Mouse (Mus musculus) forebrain, embryonic 10.5 days (tissue): ENCODE results near the gene Gm49336. TPM values are rescaled to one million over a fixed set of nuclear protein-coding genes. Genes with fewer than 3 reads are reported as not detected.
A peak's percentile ranks its signal among the peaks of the same experiment; 100 is the strongest.

Source experiments
- DNase-seq: peaks from one replicate; pipeline ENCODE4 v3.0.0-alpha.2; 2017; ENCODE audit warnings: low spot score; ENCODE audit errors: extremely low spot score
- H3K27ac ChIP-seq: fragments of 300-500 bp; sonication (generic); 2 replicates; pipeline ENCODE4 v1.5.1; 2016; ENCODE audit warnings: mild to moderate bottlenecking
- H3K27me3 ChIP-seq: fragments of 300-500 bp; sonication (generic); 2 replicates; pipeline ENCODE4 v1.6.1; 2016; ENCODE audit warnings: mild to moderate bottlenecking; ENCODE audit not compliant: poor library complexity, severe bottlenecking
- H3K36me3 ChIP-seq: fragments of 300-500 bp; sonication (generic); replicated peaks from 2 replicates; pipeline ENCODE4 v1.6.1; 2016; ENCODE audit warnings: mild to moderate bottlenecking, moderate library complexity
- H3K4me1 ChIP-seq: fragments of 300-500 bp; sonication (generic); 2 replicates; pipeline ENCODE4 v1.6.1; 2016
- H3K4me3 ChIP-seq: fragments of 300-500 bp; sonication (generic); 2 replicates; pipeline ENCODE4 v1.5.1; 2016; ENCODE audit warnings: mild to moderate bottlenecking, moderate library complexity
- H3K9me3 ChIP-seq: fragments of 300-500 bp; sonication (generic); 2 replicates; pipeline ENCODE4 v1.6.1; 2016; ENCODE audit warnings: mild to moderate bottlenecking, moderate library complexity
- whole genome bisulfite sequencing: fragments of 180-500 bp; shearing (Covaris S2); methylation state at CpG from one replicate; pipeline ENCODE4 v1.1.7; 2016; 5-methylcytosine and 5-hydroxymethylcytosine counted together
- polyA plus RNA-seq: library from polyadenylated mRNA; unstranded; fragments of >200 nt; fragmentation: Nextera tagmentation; extraction: Ambion mirVana; gene quantifications from 2 replicates; pipeline ENCODE4 v1.2.1, GENCODE M21; 2016

The Gm49336 gene
- polyA plus RNA-seq, 1 experiment from 2014 or later = 63.6 TPM

GRCm38 (mm10) chr14:60214040-60214439 lies 37.3 kb downstream of the Gm49336 start:
- Histone ChIP-seq H3K9me3 (no peaks in the 10 kb centered on the region), H3K4me1 (no peaks in the 10 kb centered on the region), H3K36me3 (peaks cover 27% of the 10 kb centered on the region), H3K4me3 (no peak overlapping the region), H3K27me3 (no peaks in the 10 kb centered on the region), H3K27ac (no peak overlapping the region)
- WGBS = 84% methylated on average over 1 of the region's 1 CpGs
- DNase-seq = no peak

GRCm38 (mm10) chr14:60209166-60209565 lies 42.1 kb downstream of the Gm49336 start:
- Histone ChIP-seq H3K4me1 (peaks cover 11% of the 10 kb centered on the region), H3K27me3 (no peaks in the 10 kb centered on the region), H3K27ac (no peak overlapping the region), H3K36me3 (no peaks in the 10 kb centered on the region), H3K9me3 (no peaks in the 10 kb centered on the region), H3K4me3 (no peak overlapping the region)
- WGBS = 90% methylated on average over 7 of the region's 7 CpGs
- DNase-seq = no peak

GRCm38 (mm10) chr14:60204993-60205392 lies 46.3 kb downstream of the Gm49336 start:
- no peak overlapping the region for H3K27ac ChIP-seq
- H3K36me3 ChIP-seq = no peaks in the 10 kb centered on the region
- no peak overlapping the region for H3K4me3 ChIP-seq
- H3K9me3 ChIP-seq = no peaks in the 10 kb centered on the region
- no peak for DNase-seq
- H3K27me3 ChIP-seq = no peaks in the 10 kb centered on the region
- peaks cover 11% of the 10 kb centered on the region for H3K4me1 ChIP-seq
- WGBS = 94% methylated on average over 6 of the region's 6 CpGs

GRCm38 (mm10) chr14:60196884-60197283 lies 54.4 kb downstream of the Gm49336 start, which contains the start of gene Atp8a2:
Atp8a2 (minus strand) TSS chr14:60197179.
- DNase-seq = no peak
- 90% methylated on average over 7 of the region's 7 CpGs for WGBS
- Histone ChIP-seq H3K4me1 (no peaks in the 10 kb centered on the region), H3K27ac (no peak within 1 kb of the TSS), H3K9me3 (no peaks in the 10 kb centered on the region), H3K27me3 (no peaks in the 10 kb centered on the region), H3K36me3 (no peaks in the 10 kb centered on the region), H3K4me3 (no peak within 1 kb of the TSS)

- Histone ChIP-seq H3K36me3 (no peaks in the 10 kb centered on the region), H3K27ac (no peak overlapping the region), H3K9me3 (0 out of 2 replicates have a peak, but pooled peaks cover 4% of the 10 kb centered on the region), H3K4me3 (no peak overlapping the region), H3K4me1 (no peaks in the 10 kb centered on the region), H3K27me3 (no peaks in the 10 kb centered on the region)
- DNase-seq = no peak
- 89% methylated on average over 5 of the region's 5 CpGs for WGBS
These were observed 55.3 kb downstream of the Gm49336 start for GRCm38 (mm10) chr14:60195999-60196398.

GRCm38 (mm10) chr14:60194606-60195005 lies 56.7 kb downstream of the Gm49336 start:
- no peak overlapping the region for H3K27ac ChIP-seq
- 0 out of 2 replicates have a peak, but pooled peaks cover 5% of the 10 kb centered on the region for H3K9me3 ChIP-seq
- H3K4me1 ChIP-seq = no peaks in the 10 kb centered on the region
- WGBS = 81% methylated on average over 1 of the region's 1 CpGs
- no peaks in the 10 kb centered on the region for H3K27me3 ChIP-seq
- no peak overlapping the region for H3K4me3 ChIP-seq
- DNase-seq = no peak
- no peaks in the 10 kb centered on the region for H3K36me3 ChIP-seq

- no peak overlapping the region for H3K4me3 ChIP-seq
- 90% methylated on average over 5 of the region's 5 CpGs for whole genome bisulfite sequencing
- 0 out of 2 replicates have a peak, but pooled peaks cover 5% of the 10 kb centered on the region for H3K9me3 ChIP-seq
- no peak overlapping the region for H3K27ac ChIP-seq
- H3K27me3 ChIP-seq = no peaks in the 10 kb centered on the region
- H3K36me3 ChIP-seq = no peaks in the 10 kb centered on the region
- DNase-seq = no peak
- no peaks in the 10 kb centered on the region for H3K4me1 ChIP-seq
These were observed 61.5 kb downstream of the Gm49336 start for GRCm38 (mm10) chr14:60189771-60190170.

- Histone ChIP-seq H3K36me3 (no peaks in the 10 kb centered on the region), H3K9me3 (0 out of 2 replicates have a peak, but pooled peaks cover 5% of the 10 kb centered on the region), H3K4me1 (no peaks in the 10 kb centered on the region), H3K4me3 (no peak overlapping the region), H3K27me3 (no peaks in the 10 kb centered on the region), H3K27ac (no peak overlapping the region)
- no peak for DNase-seq
- WGBS = 76% methylated on average over 5 of the region's 5 CpGs
These were observed 63.0 kb downstream of the Gm49336 start for GRCm38 (mm10) chr14:60188201-60188825.

- Histone ChIP-seq H3K36me3 (no peaks in the 10 kb centered on the region), H3K27ac (no peak overlapping the region), H3K27me3 (peaks cover 37% of the 10 kb centered on the region), H3K4me1 (peaks cover 17% of the 10 kb centered on the region), H3K4me3 (no peak overlapping the region), H3K9me3 (no peaks in the 10 kb centered on the region)
- WGBS = 97% methylated on average over 2 of the region's 2 CpGs
- DNase-seq = no peak
These were observed 70.0 kb downstream of the Gm49336 start for GRCm38 (mm10) chr14:60181306-60181705.

GRCm38 (mm10) chr14:60178571-60178955 lies 72.7 kb downstream of the Gm49336 start:
- H3K27me3 ChIP-seq = peaks cover 63% of the 10 kb centered on the region
- 49% methylated on average over 2 of the region's 2 CpGs for WGBS
- H3K4me1 ChIP-seq = peaks cover 17% of the 10 kb centered on the region
- DNase-seq = no peak
- H3K36me3 ChIP-seq = no peaks in the 10 kb centered on the region
- no peak overlapping the region for H3K27ac ChIP-seq
- H3K4me3 ChIP-seq = no peak overlapping the region
- no peaks in the 10 kb centered on the region for H3K9me3 ChIP-seq

GRCm38 (mm10) chr14:60177614-60178570 lies 73.4 kb downstream of the Gm49336 start:
- peak overlapping the region; percentile 76 for H3K27ac ChIP-seq
- H3K4me1 ChIP-seq = peaks cover 19% of the 10 kb centered on the region
- peak overlapping the region; percentile 64 for H3K4me3 ChIP-seq
- WGBS = 20% methylated on average over 36 of the region's 37 CpGs
- no peaks in the 10 kb centered on the region for H3K9me3 ChIP-seq
- peak; percentile 34 for DNase-seq
- H3K36me3 ChIP-seq = no peaks in the 10 kb centered on the region
- H3K27me3 ChIP-seq = peaks cover 63% of the 10 kb centered on the region

GRCm38 (mm10) chr14:60176891-60177613 lies 74.3 kb downstream of the Gm49336 start:
- Histone ChIP-seq H3K4me3 (peak overlapping the region; percentile 64), H3K9me3 (no peaks in the 10 kb centered on the region), H3K27me3 (peaks cover 63% of the 10 kb centered on the region), H3K27ac (peak overlapping the region; percentile 76), H3K36me3 (no peaks in the 10 kb centered on the region), H3K4me1 (peaks cover 27% of the 10 kb centered on the region)
- 1% methylated on average over 84 of the region's 84 CpGs for WGBS
- DNase-seq = peak; percentile 44
